Mouse (Mus musculus) layer of hippocampus, adult 18-20 months (tissue): Measurements from ENCODE around the gene Olfr299. TPM values are rescaled to one million over a fixed set of nuclear protein-coding genes. Genes with fewer than 3 reads are reported as not detected.

ENCODE experiments used
- DNase-seq, 2 experiments: peaks; one replicate each; pipeline ENCODE4 v3.0.0; 2022; ENCODE audit warnings: low spot score in 2 of 2
- long read RNA-seq: library from polyadenylated mRNA; stranded (forward); transcript quantifications from one replicate; pipeline ENCODE4 v2.0.0, GENCODE M21; 2021
- total RNA-seq, 2 experiments: library from RNA; stranded (reverse); gene quantifications; 2 replicates each; pipeline ENCODE4 v1.2.3; 2021

The Olfr299 gene
- total RNA-seq: not detected
- long read RNA-seq: 0 reads

- no peak for DNase-seq
Measured at GRCm38 (mm10) chr7:86459621-86460020, at the start of gene Olfr299. Olfr299 (plus strand) TSS chr7:86459921.

- no peak for DNase-seq
Measured at GRCm38 (mm10) chr7:86492384-86492783, 32.7 kb downstream of the Olfr299 start, which contains the start of gene Olfr298. Olfr298 (minus strand) TSS chr7:86492484.

Other genes starting within 250 kb of the Olfr299 start
- gene Vmn2r76, start 213.6 kb upstream of the Olfr299 start, total RNA-seq: not detected
- not detected for gene Olfr310, start 182.7 kb upstream of the Olfr299 start, total RNA-seq
- not detected for gene Olfr309, start 146.2 kb upstream of the Olfr299 start, total RNA-seq
- gene Olfr308, start 134.3 kb upstream of the Olfr299 start, total RNA-seq: not detected
- not detected for gene Olfr307, start 122.3 kb upstream of the Olfr299 start, total RNA-seq
- gene Olfr305, start 93.0 kb upstream of the Olfr299 start, total RNA-seq: not detected
- not detected for gene Olfr304, start 73.3 kb upstream of the Olfr299 start, total RNA-seq
- not detected for gene Olfr303, start 62.1 kb upstream of the Olfr299 start, total RNA-seq
- gene Olfr301, start 56.1 kb upstream of the Olfr299 start, total RNA-seq: not detected
- gene Olfr298, start 32.6 kb downstream of the Olfr299 start, total RNA-seq: not detected
- not detected for gene Olfr297, start 60.0 kb downstream of the Olfr299 start, total RNA-seq
- gene Olfr295, start 123.9 kb downstream of the Olfr299 start, total RNA-seq: not detected
- gene Olfr294, start 156.7 kb downstream of the Olfr299 start, total RNA-seq: not detected
- gene Olfr293, start 189.1 kb downstream of the Olfr299 start, total RNA-seq: not detected
- not detected for gene Olfr292, start 228.4 kb downstream of the Olfr299 start, total RNA-seq